Mouse (Mus musculus) embryonic facial prominence, embryonic 10.5 days (tissue): ENCODE data around the gene Lpp. TPM values are rescaled to one million over a fixed set of nuclear protein-coding genes. Genes with fewer than 3 reads are reported as not detected.
A peak's percentile ranks its signal among the peaks of the same experiment; 100 is the strongest.

Experiments
- DNase-seq: peaks from one replicate; pipeline ENCODE4 v3.0.0-alpha.2; 2017; ENCODE audit warnings: low spot score
- H3K27ac ChIP-seq: fragments of 300-500 bp; sonication (generic); replicated peaks from 2 replicates; pipeline ENCODE4 v1.5.1; 2016; ENCODE audit warnings: mild to moderate bottlenecking
- H3K27me3 ChIP-seq: fragments of 300-500 bp; sonication (generic); replicated peaks from 2 replicates; pipeline ENCODE4 v1.6.1; 2016; ENCODE audit warnings: low read depth, mild to moderate bottlenecking; ENCODE audit not compliant: poor library complexity, severe bottlenecking
- H3K36me3 ChIP-seq: fragments of 300-500 bp; sonication (generic); replicated peaks from 2 replicates; pipeline ENCODE4 v1.6.1; 2016; ENCODE audit warnings: mild to moderate bottlenecking, moderate library complexity
- H3K4me1 ChIP-seq: fragments of 300-500 bp; sonication (generic); 2 replicates; pipeline ENCODE4 v1.6.1; 2016
- H3K4me3 ChIP-seq: fragments of 300-500 bp; sonication (generic); 2 replicates; pipeline ENCODE4 v1.5.1; 2016; ENCODE audit warnings: mild to moderate bottlenecking, moderate library complexity
- H3K9me3 ChIP-seq: fragments of 300-500 bp; sonication (generic); 2 replicates; pipeline ENCODE4 v1.6.1; 2016; ENCODE audit warnings: mild to moderate bottlenecking
- WGBS: fragments of 180-500 bp; shearing (Covaris S2); methylation state at CpG from one replicate; pipeline ENCODE4 v1.1.7; 2016; 5-methylcytosine and 5-hydroxymethylcytosine counted together
- polyA plus RNA-seq: library from polyadenylated mRNA; unstranded; fragments of >200 nt; fragmentation: Nextera tagmentation; extraction: Ambion mirVana; gene quantifications from 2 replicates; pipeline ENCODE4 v1.2.1, GENCODE M21; 2016

Lpp gene
- polyA plus RNA-seq, 1 experiment from 2014 or later, result 43.5 TPM

DNA sequence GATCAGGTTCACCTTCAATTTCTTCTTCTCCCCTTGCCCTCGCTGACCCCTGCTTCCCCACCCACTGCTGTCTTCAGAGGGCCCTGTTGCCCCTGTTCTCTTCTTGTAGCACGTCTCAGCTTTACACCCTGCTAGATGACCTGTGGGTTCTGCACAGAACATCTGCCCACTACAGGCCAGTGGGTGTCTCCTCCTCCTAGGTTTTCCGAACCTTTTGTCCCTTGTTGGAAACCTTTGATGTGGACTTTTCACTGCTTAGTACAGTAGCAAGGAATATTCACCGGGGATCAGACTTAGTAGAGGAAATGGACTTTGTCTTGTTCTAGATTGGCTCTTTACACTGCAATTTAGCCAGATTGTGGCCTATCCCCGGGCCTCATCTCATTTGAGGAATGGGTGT, 71.1 kb downstream of the Lpp start:
- Histone ChIP-seq H3K4me1 (peaks cover 9% of the 10 kb centered on the region; the same call in 1 of the 2 replicates), H3K9me3 (no peaks in the 10 kb centered on the region), H3K36me3 (no peaks in the 10 kb centered on the region), H3K27ac (no peak overlapping the region), H3K27me3 (no peaks in the 10 kb centered on the region), H3K4me3 (no peak overlapping the region)
- DNase-seq, result no peak
- WGBS, result 73% methylated on average over 5 of the region's 5 CpGs

DNA sequence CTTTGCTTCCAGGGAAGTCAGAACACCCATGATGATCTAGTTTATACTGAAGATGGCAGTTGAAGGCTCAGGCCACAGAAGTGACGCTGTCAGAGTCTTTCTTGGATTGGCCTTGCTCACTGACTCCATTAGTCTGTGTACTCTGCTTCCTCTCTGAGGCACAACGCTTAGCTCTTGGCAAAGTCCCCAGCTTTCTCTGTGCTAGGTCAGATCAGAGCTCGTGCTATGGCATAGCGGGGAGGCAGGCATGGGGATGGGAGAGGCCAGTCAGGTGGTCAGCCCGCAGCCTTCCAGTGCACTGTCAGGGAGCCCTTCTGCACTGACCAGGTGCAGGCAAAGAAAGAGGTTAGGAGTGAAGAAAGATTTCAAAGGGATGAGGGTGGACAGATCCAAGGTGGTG, 72.3 kb downstream of the Lpp start:
- no peak for DNase-seq
- H3K4me3 ChIP-seq, result no peak overlapping the region
- H3K27me3 ChIP-seq, result no peaks in the 10 kb centered on the region
- no peaks in the 10 kb centered on the region for H3K9me3 ChIP-seq
- 91% methylated on average over 5 of the region's 5 CpGs for WGBS
- peaks cover 10% of the 10 kb centered on the region; the same call in 1 of the 2 replicates for H3K4me1 ChIP-seq
- H3K36me3 ChIP-seq, result no peaks in the 10 kb centered on the region
- H3K27ac ChIP-seq, result no peak overlapping the region

DNA sequence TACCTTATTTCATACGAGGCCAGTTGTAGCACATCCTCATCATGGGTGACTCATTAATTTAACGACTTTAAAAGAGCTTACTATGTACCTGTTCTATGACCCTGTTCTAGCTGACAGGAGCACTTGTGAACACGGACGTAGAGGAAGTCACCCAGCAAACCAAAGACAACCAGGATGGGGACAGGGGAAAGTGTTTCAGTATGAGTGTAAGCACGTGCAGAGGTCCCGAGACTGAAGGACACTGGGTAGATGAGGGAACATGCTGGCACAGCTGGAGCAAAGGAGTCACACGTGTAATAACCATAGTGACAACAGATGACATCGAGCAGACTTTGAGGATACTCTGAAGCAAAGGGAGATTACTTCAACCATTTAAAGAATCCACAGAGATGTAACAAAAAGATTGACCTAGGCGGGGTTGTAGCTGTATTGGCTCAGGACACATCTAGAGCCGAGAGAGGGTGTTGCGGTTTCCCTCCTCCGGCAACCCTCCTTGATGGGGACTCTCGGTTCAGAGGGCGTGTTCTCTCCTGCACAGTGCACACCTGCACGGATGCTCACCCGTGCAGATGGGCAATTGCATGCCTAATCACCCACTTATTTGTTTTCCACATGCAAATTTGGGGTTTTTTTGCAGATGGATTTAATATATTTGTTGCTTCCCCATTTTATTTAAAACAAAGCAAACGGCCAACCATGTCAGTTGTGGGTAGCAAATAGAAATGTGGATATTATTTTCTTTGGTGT, 74.4 kb downstream of the Lpp start:
- Histone ChIP-seq H3K36me3 (peaks cover 7% of the 10 kb centered on the region), H3K9me3 (no peaks in the 10 kb centered on the region), H3K27me3 (no peaks in the 10 kb centered on the region), H3K4me3 (no peak overlapping the region), H3K27ac (no peak overlapping the region), H3K4me1 (peaks cover 10% of the 10 kb centered on the region; the same call in 1 of the 2 replicates)
- WGBS, result 88% methylated on average over 17 of the region's 17 CpGs
- DNase-seq, result no peak

DNA sequence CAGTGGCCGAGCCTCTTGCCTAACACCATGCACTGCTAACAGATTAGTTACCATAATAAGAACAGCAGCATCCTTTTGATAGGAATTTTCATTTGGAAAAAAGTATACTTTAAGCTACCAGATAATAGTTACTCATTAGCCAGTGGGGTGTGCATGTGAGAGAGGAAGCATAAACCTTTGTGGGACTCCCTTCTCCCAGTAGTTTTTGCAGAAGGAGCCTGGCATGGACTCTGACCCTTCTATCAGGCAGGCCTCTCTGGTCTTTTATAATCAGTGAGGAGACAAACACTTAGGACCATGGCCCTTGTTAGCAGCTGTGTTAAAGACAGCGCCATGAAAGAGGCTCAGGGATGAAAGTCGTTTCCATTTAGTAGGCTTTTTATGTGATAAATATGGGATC, 76.0 kb downstream of the Lpp start:
- H3K36me3 ChIP-seq, result peaks cover 7% of the 10 kb centered on the region
- WGBS, result 79% methylated on average over 3 of the region's 3 CpGs
- H3K27ac ChIP-seq, result no peak overlapping the region
- no peaks in the 10 kb centered on the region for H3K9me3 ChIP-seq
- no peaks in the 10 kb centered on the region for H3K27me3 ChIP-seq
- H3K4me1 ChIP-seq, result peaks cover 21% of the 10 kb centered on the region
- H3K4me3 ChIP-seq, result no peak overlapping the region
- DNase-seq, result no peak

DNA sequence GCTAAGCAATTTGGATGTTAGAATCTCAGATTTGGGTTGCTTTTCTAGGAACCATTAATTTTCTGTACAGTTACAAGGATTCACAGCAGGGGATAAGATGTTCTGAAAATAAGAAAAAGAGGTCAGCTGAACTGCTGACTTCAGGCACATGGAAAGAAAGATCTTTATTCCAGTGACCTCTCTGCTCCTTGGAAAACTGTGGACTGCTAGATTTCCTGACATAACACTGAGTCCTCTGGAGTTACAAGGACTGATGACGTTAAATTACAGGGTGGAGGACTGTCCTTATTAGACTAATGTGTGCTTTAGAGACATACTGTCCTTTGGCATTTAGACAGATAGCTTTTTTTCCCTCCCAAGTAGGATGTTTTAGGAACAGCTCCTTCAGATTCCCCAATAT, 77.3 kb downstream of the Lpp start:
- Histone ChIP-seq H3K36me3 (peaks cover 7% of the 10 kb centered on the region), H3K27ac (no peak overlapping the region), H3K27me3 (no peaks in the 10 kb centered on the region), H3K4me1 (peaks cover 29% of the 10 kb centered on the region), H3K4me3 (no peak overlapping the region), H3K9me3 (no peaks in the 10 kb centered on the region)
- WGBS, result 70% methylated on average over 1 of the region's 1 CpGs
- DNase-seq, result no peak

DNA sequence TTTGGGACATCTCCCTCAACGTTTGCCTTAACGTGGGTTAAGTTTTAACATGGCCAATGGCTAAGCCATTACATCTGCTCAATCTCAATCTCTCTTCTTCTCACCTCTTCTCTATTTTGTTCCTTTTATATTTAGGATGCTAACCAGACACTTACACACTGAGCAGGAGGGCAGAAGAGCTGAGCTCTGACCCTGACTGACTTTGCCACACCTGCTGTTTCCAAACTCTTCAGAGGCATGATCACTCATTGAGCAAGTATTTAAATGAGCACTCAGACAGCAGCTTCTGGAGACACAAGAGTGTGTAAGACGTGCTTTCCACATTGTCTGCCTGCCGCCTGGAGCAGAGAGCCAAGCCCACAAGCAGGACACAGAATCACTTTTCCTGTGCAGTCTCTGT, 77.7 kb downstream of the Lpp start:
- 86% methylated on average over 4 of the region's 4 CpGs for WGBS
- H3K4me3 ChIP-seq, result no peak overlapping the region
- peaks cover 7% of the 10 kb centered on the region for H3K36me3 ChIP-seq
- no peaks in the 10 kb centered on the region for H3K9me3 ChIP-seq
- peaks cover 33% of the 10 kb centered on the region for H3K4me1 ChIP-seq
- no peak overlapping the region for H3K27ac ChIP-seq
- no peak for DNase-seq
- H3K27me3 ChIP-seq, result no peaks in the 10 kb centered on the region

DNA sequence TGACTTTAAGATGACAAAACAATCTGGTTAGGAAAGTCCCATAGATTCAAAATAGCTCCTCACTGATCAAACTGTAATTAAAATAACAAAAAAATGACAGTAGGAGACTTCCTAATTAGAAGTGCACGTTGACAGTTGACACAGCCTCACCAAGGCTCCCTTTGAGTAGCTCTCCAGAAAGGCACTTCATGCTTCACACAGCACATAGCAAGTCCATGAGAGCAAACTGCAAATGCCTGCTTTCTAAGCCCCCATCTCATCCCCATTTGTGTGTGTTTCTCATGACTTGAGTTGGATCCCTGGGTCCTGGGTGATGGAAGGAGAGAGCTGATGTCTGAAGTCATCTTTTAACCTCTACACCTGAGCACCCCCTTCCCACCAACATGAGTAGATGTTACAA, 78.5 kb downstream of the Lpp start:
- WGBS, result 73% methylated on average over 1 of the region's 1 CpGs
- Histone ChIP-seq H3K4me1 (peaks cover 41% of the 10 kb centered on the region), H3K27ac (no peak overlapping the region), H3K36me3 (peaks cover 7% of the 10 kb centered on the region), H3K4me3 (no peak overlapping the region), H3K9me3 (no peaks in the 10 kb centered on the region), H3K27me3 (no peaks in the 10 kb centered on the region)
- no peak for DNase-seq

DNA sequence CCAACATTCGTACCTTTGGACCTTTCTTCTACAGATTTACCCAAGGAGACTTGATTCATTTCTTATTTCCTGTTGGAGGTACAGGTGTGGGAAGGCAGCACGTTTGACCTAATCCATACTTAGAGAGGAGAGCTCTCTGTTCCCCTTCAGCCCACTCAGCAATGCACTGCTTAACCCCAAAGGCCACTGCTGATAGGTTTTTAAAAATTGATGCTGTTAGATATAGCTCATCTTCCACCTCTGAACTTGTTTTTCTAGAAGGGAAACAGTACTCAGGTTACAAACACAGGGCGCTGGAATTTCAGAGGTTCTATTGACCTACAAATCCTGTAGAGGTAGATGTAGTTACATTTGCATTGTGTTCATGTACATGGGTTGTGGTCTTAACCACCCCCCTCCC, 80.7 kb downstream of the Lpp start:
- H3K36me3 ChIP-seq, result peaks cover 7% of the 10 kb centered on the region
- H3K4me3 ChIP-seq, result no peak overlapping the region
- no peak overlapping the region for H3K27ac ChIP-seq
- peaks cover 56% of the 10 kb centered on the region for H3K4me1 ChIP-seq
- no peak for DNase-seq
- no peaks in the 10 kb centered on the region for H3K9me3 ChIP-seq
- WGBS, result 74% methylated on average over 3 of the region's 3 CpGs
- H3K27me3 ChIP-seq, result no peaks in the 10 kb centered on the region

DNA sequence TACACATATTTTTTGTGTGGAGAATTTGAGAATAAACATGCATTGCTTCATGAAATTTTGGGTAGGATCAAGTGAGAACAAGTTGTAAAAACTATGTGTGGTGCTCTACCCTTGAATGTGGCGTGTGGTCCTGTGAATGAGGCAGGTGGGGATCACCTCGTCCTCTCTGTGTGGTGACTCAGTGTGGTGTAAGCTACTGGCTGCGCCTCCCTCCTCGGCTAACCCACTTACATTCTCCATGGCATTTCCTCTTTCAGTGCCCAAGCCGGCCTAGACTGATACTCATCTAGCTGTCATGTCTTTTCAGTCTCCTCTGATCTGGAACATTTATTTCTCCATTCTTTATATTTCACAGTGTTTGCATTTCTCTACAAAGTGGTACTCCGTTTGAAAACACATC, 81.5 kb downstream of the Lpp start:
- Histone ChIP-seq H3K27ac (no peak overlapping the region), H3K36me3 (peaks cover 7% of the 10 kb centered on the region), H3K4me1 (peaks cover 56% of the 10 kb centered on the region), H3K9me3 (no peaks in the 10 kb centered on the region), H3K27me3 (no peaks in the 10 kb centered on the region), H3K4me3 (no peak overlapping the region)
- no peak for DNase-seq
- 73% methylated on average over 6 of the region's 6 CpGs for WGBS

DNA sequence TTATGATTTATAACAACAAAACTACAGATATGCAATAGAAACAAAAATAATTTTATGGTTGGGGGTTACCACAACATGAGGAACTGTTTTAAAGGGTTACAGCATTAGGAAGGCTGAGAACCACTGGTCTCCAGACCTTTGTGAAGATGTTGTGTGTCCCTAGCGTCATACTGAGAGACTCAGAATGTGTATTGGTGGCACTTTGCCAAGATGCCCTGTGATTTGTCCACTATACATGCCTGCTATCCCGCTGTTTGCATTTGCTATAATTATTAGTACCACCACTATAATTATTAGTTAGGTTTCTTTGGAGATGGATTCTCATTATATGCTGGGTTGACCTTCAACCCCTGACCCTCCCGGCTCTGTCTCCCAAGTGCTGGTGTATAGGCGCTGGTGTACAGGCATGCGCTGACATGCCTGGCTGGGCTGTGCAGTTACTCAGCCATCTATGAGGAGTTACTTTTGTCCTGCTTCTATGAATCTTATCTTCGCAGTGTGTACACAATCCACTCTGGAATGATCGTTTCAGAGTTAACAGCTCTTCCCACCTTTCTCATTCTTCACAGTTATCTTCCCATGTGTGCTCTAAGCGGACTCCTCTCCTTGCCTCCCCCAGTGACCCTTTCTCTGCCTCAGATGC, 82.1 kb downstream of the Lpp start:
- H3K9me3 ChIP-seq, result no peaks in the 10 kb centered on the region
- H3K36me3 ChIP-seq, result peaks cover 7% of the 10 kb centered on the region
- 70% methylated on average over 8 of the region's 8 CpGs for WGBS
- DNase-seq, result no peak
- H3K4me3 ChIP-seq, result no peak overlapping the region
- H3K27ac ChIP-seq, result no peak overlapping the region
- peaks cover 56% of the 10 kb centered on the region for H3K4me1 ChIP-seq
- H3K27me3 ChIP-seq, result no peaks in the 10 kb centered on the region

DNA sequence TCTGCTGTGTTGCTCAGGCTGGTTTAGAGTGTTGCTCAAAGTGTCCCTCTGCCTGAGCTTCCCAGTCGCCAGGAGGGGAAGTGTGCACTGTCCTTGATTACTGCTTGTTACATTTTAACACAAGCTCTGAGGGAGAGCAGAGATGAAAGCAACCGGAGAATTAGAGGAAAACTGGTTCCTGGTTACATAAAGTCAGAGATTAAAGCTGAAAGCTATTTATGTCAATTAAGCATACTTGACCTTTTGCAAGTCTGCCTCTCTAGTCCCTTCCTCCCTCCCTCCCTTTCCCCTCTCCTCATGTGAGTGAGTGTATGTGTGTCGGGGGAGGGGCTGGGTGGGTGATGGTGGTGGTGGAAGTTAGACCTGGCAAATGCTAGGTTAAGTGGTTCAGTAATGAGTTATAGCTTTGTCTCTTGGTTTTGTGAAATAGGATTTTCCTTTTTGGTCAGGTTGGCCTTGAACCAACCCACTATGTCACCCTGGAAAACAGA, 83.6 kb downstream of the Lpp start:
- WGBS, result 29% methylated on average over 3 of the region's 3 CpGs
- H3K27me3 ChIP-seq, result no peaks in the 10 kb centered on the region
- H3K9me3 ChIP-seq, result no peaks in the 10 kb centered on the region
- H3K4me3 ChIP-seq, result no peak overlapping the region
- H3K36me3 ChIP-seq, result peaks cover 4% of the 10 kb centered on the region
- H3K4me1 ChIP-seq, result peaks cover 56% of the 10 kb centered on the region
- no peak overlapping the region for H3K27ac ChIP-seq
- peak; percentile 33 for DNase-seq

DNA sequence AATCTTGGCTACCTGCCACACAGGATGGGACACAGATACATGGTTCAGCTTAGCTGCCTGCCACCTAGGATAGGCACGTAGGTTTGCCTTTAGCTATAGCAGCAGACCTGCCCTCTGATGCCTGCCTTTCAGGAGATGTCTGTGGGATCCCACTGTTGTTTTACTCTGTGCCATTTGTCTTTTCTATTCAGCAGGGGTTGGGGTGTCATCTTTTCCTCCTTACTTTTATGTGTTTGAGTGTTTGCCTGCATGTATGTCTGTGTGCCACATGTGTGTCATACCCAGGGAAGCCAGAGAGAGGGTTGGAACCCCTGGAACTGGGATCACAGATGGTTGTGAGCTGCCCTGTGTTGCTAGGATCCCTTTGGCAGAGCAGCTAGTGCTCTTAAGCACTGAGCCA, 84.7 kb downstream of the Lpp start:
- Histone ChIP-seq H3K27me3 (no peaks in the 10 kb centered on the region), H3K9me3 (no peaks in the 10 kb centered on the region), H3K4me1 (peaks cover 54% of the 10 kb centered on the region), H3K27ac (no peak overlapping the region), H3K36me3 (no peaks in the 10 kb centered on the region), H3K4me3 (no peak overlapping the region)
- no peak for DNase-seq
- WGBS, result 78% methylated on average over 1 of the region's 1 CpGs

DNA sequence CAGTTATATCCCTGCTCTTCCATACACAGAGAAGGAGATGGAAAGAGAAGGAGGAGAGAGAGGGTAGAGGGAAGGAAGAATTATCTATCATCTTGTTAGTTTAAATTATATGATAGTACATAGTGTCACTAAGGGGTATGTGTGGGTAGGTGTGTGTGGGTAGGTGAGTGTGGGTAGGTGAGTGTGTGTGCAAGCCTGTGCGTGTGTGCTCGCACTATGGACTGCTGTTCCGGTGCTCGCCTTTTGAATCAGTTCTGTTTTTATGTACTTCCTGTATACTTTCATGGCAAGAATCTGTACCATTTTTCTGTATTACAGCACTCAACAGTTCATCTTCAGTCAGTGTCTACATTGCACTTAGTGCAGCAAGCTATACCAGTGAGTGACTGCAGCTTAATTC, 85.5 kb downstream of the Lpp start:
- Histone ChIP-seq H3K9me3 (no peaks in the 10 kb centered on the region), H3K36me3 (peaks cover 8% of the 10 kb centered on the region; the same call in 1 of the 2 replicates), H3K4me1 (peaks cover 48% of the 10 kb centered on the region), H3K27ac (no peak overlapping the region), H3K27me3 (no peaks in the 10 kb centered on the region), H3K4me3 (no peak overlapping the region)
- 93% methylated on average over 4 of the region's 4 CpGs for WGBS
- DNase-seq, result no peak
